Mouse (Mus musculus): ENCODE data around the gene Ly6g5c. TPM values are rescaled to one million over a fixed set of nuclear protein-coding genes. Genes with fewer than 3 reads are reported as not detected.

Ly6g5c gene
- not detected in 2 replicates for polyA plus RNA-seq (2012; rRNA removed)

DNA sequence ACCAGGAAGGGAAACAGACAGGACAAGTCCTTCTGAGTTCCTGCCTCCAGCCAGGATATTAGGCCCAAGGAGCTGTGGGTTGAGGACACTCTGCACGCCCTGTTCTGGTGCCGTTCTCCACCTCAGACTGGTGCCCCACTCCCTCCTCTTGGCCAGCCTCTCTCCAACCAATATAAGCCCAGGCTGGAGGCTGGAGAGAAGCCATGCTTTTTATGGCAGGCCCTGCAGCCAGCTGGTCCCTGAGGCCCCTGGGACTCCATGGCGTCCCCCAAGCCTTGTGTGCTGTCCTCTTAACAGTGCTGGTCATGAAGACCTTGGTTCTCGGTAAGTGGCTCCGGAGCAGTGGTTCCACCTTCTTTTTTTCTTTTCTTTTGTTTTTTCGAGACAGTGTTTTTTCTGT is at the start of gene Ly6g5c:
Gene Ly6g5c (plus strand): TSS at position 183 of the 400 bp plus-strand sequence.

GRCm38 (mm10) chr17:35058911-35059892 is 48.9 kb upstream of the Ly6g5c start, which contains the start of gene Ddah2:
Gene Ddah2 (plus strand): TSS chr17:35059035.

GRCm38 (mm10) chr17:35064951-35065947 is 42.8 kb upstream of the Ly6g5c start, which contains the start of gene Ly6g6c:
Gene Ly6g6c (plus strand): TSS chr17:35065388.

GRCm38 (mm10) chr17:35066084-35066483 is 42.0 kb upstream of the Ly6g5c start, which contains the start of gene Mpig6b:
Gene Mpig6b (minus strand): TSS chr17:35066184.

GRCm38 (mm10) chr17:35076507-35077176 is 31.4 kb upstream of the Ly6g5c start, which contains the start of gene Ly6g6e:
Gene Ly6g6e (plus strand): TSS chr17:35076902.

GRCm38 (mm10) chr17:35077786-35078233 is 30.3 kb upstream of the Ly6g5c start, which contains the start of gene Ly6g6d:
Gene Ly6g6d (minus strand): TSS chr17:35078065.

GRCm38 (mm10) chr17:35085208-35085865 is 22.7 kb upstream of the Ly6g5c start, which contains the start of gene Ly6g6f:
Gene Ly6g6f (minus strand): TSS chr17:35085610.

GRCm38 (mm10) chr17:35088825-35089644 is 19.0 kb upstream of the Ly6g5c start, which contains the start of gene Abhd16a:
Gene Abhd16a (plus strand): TSS chr17:35089263.

DNA sequence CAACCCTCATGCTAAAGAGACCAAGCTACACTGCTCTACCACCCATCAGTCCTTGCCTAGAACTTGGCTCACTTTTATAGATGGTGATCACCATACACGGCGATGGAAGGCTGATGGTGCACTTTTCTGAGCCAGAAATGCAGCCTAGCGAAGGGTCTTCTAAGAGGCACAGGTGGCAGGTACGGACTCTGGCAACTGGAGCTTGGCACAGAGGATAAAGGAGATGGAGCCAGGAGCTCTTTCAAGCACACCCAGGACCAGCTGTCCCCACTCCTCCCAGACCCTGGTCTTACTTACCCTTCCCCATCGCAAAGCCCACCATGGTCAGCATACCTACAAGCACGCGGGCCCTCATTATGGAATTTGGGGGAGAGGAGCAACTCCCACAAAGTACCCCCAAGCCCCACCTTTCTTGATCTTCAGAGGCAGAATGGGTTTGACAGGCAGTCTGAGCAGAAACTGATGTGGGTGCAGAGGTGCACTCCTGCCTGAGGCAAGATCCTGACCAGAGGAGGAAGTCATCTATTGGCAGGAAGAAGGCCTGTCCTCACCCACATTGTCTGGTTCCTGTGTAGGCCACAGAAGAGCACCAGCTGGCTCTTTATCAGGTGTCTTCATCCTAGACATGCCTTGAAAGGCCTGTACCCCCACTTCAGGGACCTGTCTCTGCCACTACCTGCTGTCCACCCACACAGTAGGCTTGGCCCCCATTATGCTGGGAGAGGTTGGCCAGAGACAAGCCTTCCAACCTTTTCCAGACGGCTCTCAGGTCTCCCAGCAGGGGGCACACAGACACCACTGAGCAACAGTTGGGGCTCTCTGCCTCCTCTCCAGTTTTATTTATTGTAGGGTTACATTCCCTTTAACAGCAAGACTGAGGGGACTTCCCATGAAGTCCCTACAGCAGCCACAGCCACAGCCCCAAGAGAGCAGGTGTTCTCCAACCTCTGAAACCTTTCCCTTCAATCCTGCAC is 7.3 kb downstream of the Ly6g5c start, which contains the start of gene Ly6g5b:
Gene Ly6g5b (minus strand): TSS at position 383 of the 974 bp plus-strand sequence.

GRCm38 (mm10) chr17:35121143-35121799 is 13.2 kb downstream of the Ly6g5c start, which contains the start of gene Gpank1:
Gene Gpank1 (plus strand): TSS chr17:35121455.

DNA sequence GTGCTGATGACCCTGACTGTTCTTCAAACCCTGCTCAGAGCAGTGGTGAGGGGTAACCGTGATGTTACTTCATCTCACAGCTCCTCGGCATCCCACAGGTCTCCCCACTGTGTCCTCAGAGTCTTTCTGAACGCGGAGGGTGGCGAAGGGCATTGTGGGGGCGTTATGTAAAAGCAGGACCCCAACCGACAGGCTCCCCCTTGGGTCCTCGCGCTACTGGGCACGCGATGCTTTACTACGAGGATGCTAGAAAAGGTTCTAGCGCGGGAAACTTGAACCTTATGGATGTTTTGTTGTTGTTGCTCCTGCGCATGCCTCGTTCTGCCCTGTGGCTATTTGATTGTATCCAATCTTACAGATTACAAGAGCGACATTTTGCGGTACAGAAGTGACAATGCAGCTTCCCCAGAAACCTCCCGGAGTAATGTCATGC is 13.8 kb downstream of the Ly6g5c start, which contains the start of gene Csnk2b:
Gene Csnk2b (minus strand): TSS at position 183 of the 433 bp plus-strand sequence.

DNA sequence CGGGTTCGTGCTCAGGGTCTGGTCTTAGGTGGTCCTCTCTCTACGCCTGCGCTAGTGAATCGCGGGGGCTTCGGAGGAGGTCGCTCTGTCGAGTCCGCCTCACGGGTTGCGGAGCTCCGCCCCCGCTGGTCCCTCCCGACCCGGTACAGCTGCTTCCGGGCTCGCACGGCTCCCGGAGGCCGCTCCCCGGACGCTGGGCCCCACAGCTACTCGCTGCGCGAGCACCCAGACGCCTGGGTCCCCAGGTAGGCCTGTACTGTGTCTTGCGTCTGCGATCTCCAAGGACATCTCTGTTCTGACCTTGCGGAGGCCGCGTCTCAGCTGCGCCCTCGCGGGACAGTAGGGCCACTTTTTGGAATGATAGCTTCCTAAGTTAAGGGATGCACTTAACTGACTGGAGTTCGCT is 18.1 kb downstream of the Ly6g5c start, which contains the start of gene D17H6S53E:
Gene D17H6S53E (plus strand): TSS at position 168 of the 406 bp plus-strand sequence.

DNA sequence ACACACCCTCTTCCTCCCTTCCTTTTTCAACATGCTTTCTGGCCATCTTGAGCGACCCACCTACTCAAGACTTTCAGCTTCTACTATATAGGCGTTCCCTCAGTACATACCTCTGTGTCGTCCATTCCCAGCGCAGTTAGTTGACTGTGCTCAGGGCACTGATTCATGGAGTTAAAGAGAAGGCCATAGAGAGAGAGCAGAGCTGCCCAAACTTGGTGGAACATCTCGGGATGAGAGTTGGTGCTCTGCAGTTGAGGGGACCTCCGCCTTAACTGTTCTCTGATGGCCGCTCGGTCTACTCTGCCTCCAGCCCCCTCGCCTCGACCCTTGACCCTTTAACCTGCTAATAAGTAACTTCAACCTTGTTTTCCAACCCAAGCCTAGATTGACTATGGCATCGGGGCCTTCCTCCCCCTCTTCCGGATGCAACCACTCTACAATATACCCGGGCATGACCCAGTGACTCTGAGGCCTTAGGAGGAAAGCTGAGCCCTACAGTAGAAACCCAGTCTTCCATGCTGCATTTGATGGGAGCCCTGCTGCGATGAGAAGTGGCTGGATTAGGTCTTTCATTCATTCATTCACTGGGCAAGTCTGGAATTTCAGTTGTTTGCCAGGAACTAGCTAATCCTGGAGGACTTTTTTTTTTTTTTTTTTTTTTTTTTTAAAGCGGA is 23.6 kb downstream of the Ly6g5c start, which contains the start of gene Apom:
Gene Apom (minus strand): TSS at position 551 of the 674 bp plus-strand sequence.

DNA sequence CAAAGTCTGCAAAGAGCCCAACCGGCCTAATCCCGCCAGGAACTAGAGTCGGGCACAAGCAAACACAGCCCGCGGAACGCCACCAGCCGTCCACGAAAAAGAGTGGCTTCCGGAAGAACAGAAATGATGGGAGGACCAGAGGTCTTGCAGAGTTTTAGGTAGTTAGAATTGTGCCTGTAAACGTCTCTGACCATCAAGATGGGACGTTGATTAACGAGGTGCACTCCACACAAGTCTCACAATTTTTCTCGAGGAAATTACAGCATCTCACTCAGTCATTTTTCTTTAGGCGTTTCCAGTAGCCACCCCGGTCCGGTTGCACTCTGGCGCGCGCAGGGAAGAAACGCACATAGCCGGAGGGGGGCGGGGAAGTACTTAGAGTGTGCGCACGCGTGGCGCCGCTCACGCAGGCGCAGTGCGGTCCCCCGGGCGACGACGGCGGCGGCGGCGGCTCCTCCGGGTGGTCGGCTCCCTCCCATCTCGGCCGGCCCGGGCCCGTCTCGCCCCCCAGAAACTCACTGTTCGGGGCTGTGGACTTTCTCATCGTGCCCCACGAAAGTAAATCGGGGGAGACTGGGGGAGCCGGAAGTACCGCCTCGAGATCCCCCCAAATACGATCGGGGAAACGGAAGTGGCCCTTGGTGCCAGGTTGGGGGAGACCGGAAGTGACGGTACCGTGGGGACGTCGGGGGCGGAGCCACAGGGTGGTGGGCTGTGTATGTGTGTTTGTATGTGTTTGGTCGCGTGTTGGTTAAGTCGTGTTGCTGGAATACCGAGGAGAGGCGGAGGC is 26.9 kb downstream of the Ly6g5c start, which contains the start of gene Bag6:
Gene Bag6 (plus strand): TSS at position 378 of the 790 bp plus-strand sequence.

